Mouse (Mus musculus) stomach, embryonic 14.5 days (tissue): ENCODE measurements at regions not wholly inside any gene's neighbourhood (a gene's known extent, or its start where the extent isn't known, plus 50 kb on each side); places are given as distances from the start of the nearest gene placed in this dataset.

Source experiments
- ATAC-seq: fragments of 200-750 bp; cut with Nextera tagmentation; 2 replicates; pipeline ENCODE4 v1.8.0; 2017; ENCODE audit warnings: low read depth, moderate TSS enrichment; ENCODE audit not compliant: insufficient number of reproducible peaks, insufficient read depth, low FRiP score
- H3K27ac ChIP-seq: fragments of 300-500 bp; sonication (generic); 2 replicates; pipeline ENCODE4 v1.5.1; 2014; ENCODE audit warnings: mild to moderate bottlenecking, low read length, moderate library complexity, mixed read lengths
- H3K27me3 ChIP-seq: fragments of 300-500 bp; sonication (generic); 2 replicates; pipeline ENCODE4 v1.6.1; 2014; ENCODE audit warnings: low read length, control low read depth, mixed read lengths; ENCODE audit not compliant: control insufficient read depth, insufficient read depth
- H3K36me3 ChIP-seq: fragments of 300-500 bp; sonication (generic); 2 replicates; pipeline ENCODE4 v1.6.1; 2014; ENCODE audit warnings: mild to moderate bottlenecking, control low read depth, low read length, moderate library complexity, mixed read lengths; ENCODE audit not compliant: control insufficient read depth, insufficient read depth
- H3K4me1 ChIP-seq: fragments of 300-500 bp; sonication (generic); 2 replicates; pipeline ENCODE4 v1.6.1; 2014; ENCODE audit warnings: low read length, control low read depth, mixed read lengths; ENCODE audit not compliant: control insufficient read depth, insufficient read depth
- H3K4me2 ChIP-seq: fragments of 300-500 bp; sonication (generic); replicated peaks from 2 replicates; pipeline ENCODE4 v1.6.1; 2014; ENCODE audit warnings: low read depth, low read length, control low read depth
- H3K4me3 ChIP-seq: fragments of 300-500 bp; sonication (generic); 2 replicates; pipeline ENCODE4 v1.5.1; 2014; ENCODE audit warnings: low read depth, low read length, control low read depth
- H3K9ac ChIP-seq: fragments of 300-500 bp; sonication (generic); replicated peaks from 2 replicates; pipeline ENCODE4 v1.6.1; 2014; ENCODE audit warnings: low read depth, mild to moderate bottlenecking, control low read depth, low read length, moderate library complexity, mixed read lengths
- H3K9me3 ChIP-seq: fragments of 300-500 bp; sonication (generic); 2 replicates; pipeline ENCODE4 v1.6.1; 2016; ENCODE audit warnings: low read depth, low read length, control low read depth; ENCODE audit not compliant: control insufficient read depth
- WGBS: fragments of 180-500 bp; shearing (Covaris S2); extraction: QIAGEN DNeasy Blood & Tissue Kit; methylation state at CpG from one replicate; pipeline ENCODE4 v1.1.7; 2014; 5-methylcytosine and 5-hydroxymethylcytosine counted together

GRCm38 (mm10) chr2:167842993-167843392 is 88.9 kb upstream of the Ptpn1 start:
- H3K36me3 ChIP-seq = no peaks in the 10 kb centered on the region
- no peaks in the 10 kb centered on the region for H3K27me3 ChIP-seq

DNA sequence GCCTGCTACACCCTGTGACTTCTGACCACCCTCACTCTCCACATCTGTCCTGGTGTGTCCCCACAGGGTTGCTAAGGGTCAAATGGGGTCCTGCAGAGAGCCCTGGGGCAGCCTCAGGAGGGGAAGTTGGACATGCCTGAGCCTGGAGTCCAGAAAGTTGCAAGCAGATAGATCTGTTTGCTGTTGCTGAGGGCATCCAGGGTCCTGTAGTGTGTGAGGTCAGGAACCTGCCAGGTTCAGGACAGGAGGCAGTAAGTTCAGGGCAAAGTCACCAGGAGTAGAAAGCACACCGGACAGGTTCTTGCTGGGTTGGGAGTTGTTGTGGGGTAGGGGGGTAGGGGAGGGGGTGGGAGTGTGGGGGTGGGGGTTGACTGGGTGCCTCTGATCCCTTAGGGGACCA is 89.4 kb upstream of the Ptpn1 start:
- no peak overlapping the region for H3K9ac ChIP-seq
- no peaks in the 10 kb centered on the region for H3K9me3 ChIP-seq
- no peak overlapping the region for H3K4me3 ChIP-seq
- no peak overlapping the region for H3K27ac ChIP-seq
- no peak overlapping the region for H3K4me2 ChIP-seq
- no peaks in the 10 kb centered on the region for H3K36me3 ChIP-seq
- 57% methylated on average over 1 of the region's 1 CpGs for whole genome bisulfite sequencing
- H3K27me3 ChIP-seq = no peaks in the 10 kb centered on the region
- ATAC-seq = no peak
- H3K4me1 ChIP-seq = peaks cover 17% of the 10 kb centered on the region

More at GRCm38 (mm10) chr2:167842993-167843392, 88.9 kb upstream of the Ptpn1 start:
- no peak overlapping the region for H3K4me3 ChIP-seq
- peaks cover 15% of the 10 kb centered on the region for H3K4me1 ChIP-seq
- H3K9ac ChIP-seq = no peak overlapping the region
- 70% methylated on average over 2 of the region's 2 CpGs for WGBS
- H3K9me3 ChIP-seq = no peaks in the 10 kb centered on the region
- no peak overlapping the region for H3K27ac ChIP-seq
- H3K4me2 ChIP-seq = no peak overlapping the region
- ATAC-seq = no peak

- Histone ChIP-seq H3K27me3 (no peaks in the 10 kb centered on the region), H3K9ac (0 out of 2 replicates have a peak overlapping the region, but pooled peaks have one; percentile 11), H3K4me2 (no peak overlapping the region), H3K36me3 (no peaks in the 10 kb centered on the region), H3K9me3 (no peaks in the 10 kb centered on the region), H3K4me1 (peaks cover 25% of the 10 kb centered on the region), H3K4me3 (no peak overlapping the region), H3K27ac (no peak overlapping the region)
- ATAC-seq = no peak
- 38% methylated on average over 22 of the region's 22 CpGs for WGBS
Measured at GRCm38 (mm10) chr2:167841339-167842240, 90.3 kb upstream of the Ptpn1 start.

- 67% methylated on average over 9 of the region's 9 CpGs for WGBS
- no peaks in the 10 kb centered on the region for H3K36me3 ChIP-seq
- H3K9ac ChIP-seq = no peak overlapping the region
- H3K9me3 ChIP-seq = no peaks in the 10 kb centered on the region
- no peak overlapping the region for H3K4me3 ChIP-seq
- H3K27ac ChIP-seq = no peak overlapping the region
- no peak overlapping the region for H3K4me2 ChIP-seq
- no peaks in the 10 kb centered on the region for H3K27me3 ChIP-seq
- no peak for ATAC-seq
- H3K4me1 ChIP-seq = peaks cover 31% of the 10 kb centered on the region
Measured at GRCm38 (mm10) chr2:167840344-167840743, 91.5 kb upstream of the Ptpn1 start.

DNA sequence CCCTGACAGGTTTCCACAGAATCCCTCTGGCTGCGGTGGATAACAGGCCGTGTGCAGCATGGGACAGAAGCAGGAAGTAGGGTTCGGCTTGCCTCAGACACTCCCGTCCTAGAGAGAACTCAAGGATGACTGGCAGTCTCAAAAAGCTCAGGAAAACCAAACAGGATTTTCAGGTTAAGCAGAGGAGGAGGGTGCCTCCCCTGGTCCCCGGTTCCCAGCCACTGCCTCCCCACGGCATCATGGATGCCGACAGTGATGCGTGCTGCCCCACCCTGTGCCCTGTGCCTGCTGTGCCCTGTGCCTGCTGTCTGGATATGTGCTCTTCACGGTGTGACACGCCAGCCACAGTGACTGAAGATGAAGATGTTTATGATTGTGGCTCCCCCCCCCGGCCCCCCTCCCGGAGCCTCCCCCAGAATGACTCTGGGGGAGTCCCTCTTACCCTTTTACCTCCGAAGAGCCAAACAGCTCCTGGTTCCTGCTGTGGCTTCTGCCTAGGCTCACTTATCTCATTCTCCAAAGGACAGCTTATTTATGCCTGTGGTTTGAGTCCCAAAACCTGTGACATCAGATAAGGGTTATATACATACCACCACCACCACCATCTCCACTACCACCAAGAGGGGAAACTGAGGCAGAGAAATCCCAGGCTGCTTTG is 92.4 kb upstream of the Ptpn1 start:
- ATAC-seq = no peak
- no peak overlapping the region for H3K4me3 ChIP-seq
- no peaks in the 10 kb centered on the region for H3K27me3 ChIP-seq
- 50% methylated on average over 13 of the region's 13 CpGs for WGBS
- no peaks in the 10 kb centered on the region for H3K9me3 ChIP-seq
- peaks cover 38% of the 10 kb centered on the region for H3K4me1 ChIP-seq
- H3K27ac ChIP-seq = no peak overlapping the region
- no peaks in the 10 kb centered on the region for H3K36me3 ChIP-seq
- no peak overlapping the region for H3K4me2 ChIP-seq
- H3K9ac ChIP-seq = no peak overlapping the region

GRCm38 (mm10) chr2:167837596-167837995 is 94.3 kb upstream of the Ptpn1 start:
- no peak overlapping the region for H3K9ac ChIP-seq
- no peaks in the 10 kb centered on the region for H3K27me3 ChIP-seq
- H3K4me3 ChIP-seq = no peak overlapping the region
- H3K27ac ChIP-seq = no peak overlapping the region
- H3K36me3 ChIP-seq = no peaks in the 10 kb centered on the region
- ATAC-seq = no peak; the same call in 1 of the 2 replicates
- 39% methylated on average over 4 of the region's 4 CpGs for WGBS
- H3K4me2 ChIP-seq = no peak overlapping the region
- H3K9me3 ChIP-seq = no peaks in the 10 kb centered on the region
- peaks cover 52% of the 10 kb centered on the region for H3K4me1 ChIP-seq

GRCm38 (mm10) chr2:167836611-167837010 is 95.2 kb upstream of the Ptpn1 start:
- no peak for ATAC-seq
- 25% methylated on average over 7 of the region's 7 CpGs for WGBS
- Histone ChIP-seq H3K27me3 (no peaks in the 10 kb centered on the region), H3K9me3 (no peaks in the 10 kb centered on the region), H3K9ac (no peak overlapping the region), H3K4me1 (peaks cover 46% of the 10 kb centered on the region), H3K27ac (0 out of 2 replicates have a peak overlapping the region, but pooled peaks have one; percentile 23), H3K36me3 (no peaks in the 10 kb centered on the region), H3K4me3 (no peak overlapping the region), H3K4me2 (0 out of 2 replicates have a peak overlapping the region, but pooled peaks have one; percentile 5)

- no peak for ATAC-seq
- Histone ChIP-seq H3K27ac (peak overlapping the region; percentile 82), H3K9me3 (no peaks in the 10 kb centered on the region)
Measured at GRCm38 (mm10) chr2:167834605-167835004, 97.3 kb upstream of the Ptpn1 start.

More at GRCm38 (mm10) chr2:167834605-167835004, 97.3 kb upstream of the Ptpn1 start:
- Histone ChIP-seq H3K9ac (no peak overlapping the region), H3K4me3 (no peak overlapping the region), H3K4me1 (peaks cover 37% of the 10 kb centered on the region), H3K36me3 (no peaks in the 10 kb centered on the region), H3K4me2 (no peak overlapping the region), H3K27me3 (no peaks in the 10 kb centered on the region)
- WGBS = 28% methylated on average over 8 of the region's 8 CpGs
